Mouse (Mus musculus): ENCODE measurements around the gene Acoxl.

GRCm38 (mm10) chr2:127928871-127929270 is 90.2 kb downstream of the Acoxl start:
- no peak for TF ChIP-seq CTCF (IDR thresholded peaks at IDR 0.05; ENCODE audit: extremely low read depth, insufficient read depth, low read length)
- TF ChIP-seq POLR2A (IDR thresholded peaks at IDR 0.05; ENCODE audit: extremely low read depth, insufficient read depth, low read length) = no peak

Measured in cortical plate, adult 2 months (tissue).